In genomic region chr11:62209891-62210290, GRCm38 (mm10) we compare ENCODE assay signal across 30 mouse cellular contexts. TPM values are rescaled to one million over a fixed set of nuclear protein-coding genes. Genes with fewer than 3 reads are reported as not detected.
DNase-seq lines count a peak whose midpoint lies in the region; TF ChIP-seq lines count a peak whose summit lies in the region.
"Had no signal": no experiment of that assay in that cellular context is flagged by ENCODE, and none has a peak within 500 bp of the region (broad histone marks: within the 10 kb centered on the region; RNA-seq: fewer than 3 reads in every experiment).

No protein-coding gene starts in this region.

- no peak for TF ChIP-seq POLR2A in bone marrow macrophage, adult 2 months (IDR thresholded peaks at IDR 0.05; ENCODE audit: borderline replicate concordance, low read depth, low read length)

- H3K27me3 ChIP-seq in heart, embryonic 10.5 days (ENCODE audit: insufficient read depth, poor library complexity, severe bottlenecking) = no peaks in the 10 kb centered on the region
- H3K27me3 ChIP-seq: CH12.LX; embryonic facial prominence, embryonic 12.5 days; forebrain, embryonic 12.5 days; hindbrain, embryonic 13.5 days; limb, embryonic 15.5 days; neural tube, embryonic 15.5 days; Patski had no signal

- no peaks in the 10 kb centered on the region for H3K9me3 ChIP-seq in heart, embryonic 10.5 days
- H3K9me3 ChIP-seq: embryonic facial prominence, embryonic 12.5 days; forebrain, embryonic 12.5 days; G1E; hindbrain, embryonic 13.5 days; limb, embryonic 15.5 days; neural tube, embryonic 15.5 days had no signal

- TF ChIP-seq CTCF in bone marrow macrophage, adult 2 months (IDR thresholded peaks at IDR 0.05; ENCODE audit: low read depth, low read length) = no peak

- no peak overlapping the region for H3K27ac ChIP-seq in heart, embryonic 10.5 days
- H3K27ac ChIP-seq in bone marrow macrophage, adult 2 months (ENCODE audit: insufficient read depth, low read depth, low read length) = peak overlapping the region; percentile 74
- H3K27ac ChIP-seq: embryonic facial prominence, embryonic 12.5 days; forebrain, embryonic 12.5 days; hindbrain, embryonic 13.5 days; kidney, postnatal 0 days; left cerebral cortex, adult 2 months; limb, embryonic 15.5 days; liver, embryonic 14.5 days; neural tube, embryonic 15.5 days had no signal

- H3K36me3 ChIP-seq in heart, embryonic 10.5 days = no peaks in the 10 kb centered on the region
- H3K36me3 ChIP-seq: limb, embryonic 15.5 days; neural tube, embryonic 15.5 days had no signal

- 47% methylated on average over 4 of the region's 4 CpGs for WGBS in heart, embryonic 10.5 days

- H3K4me1 ChIP-seq in heart, embryonic 10.5 days = no peaks in the 10 kb centered on the region
- peaks cover 7% of the 10 kb centered on the region for H3K4me1 ChIP-seq in bone marrow macrophage, adult 2 months (ENCODE audit: control insufficient read depth, insufficient read depth, low read length)
- H3K4me1 ChIP-seq: forebrain, embryonic 12.5 days; hindbrain, embryonic 13.5 days; limb, embryonic 15.5 days; neural tube, embryonic 15.5 days had no signal

- H3K4me3 ChIP-seq in heart, embryonic 10.5 days = no peak overlapping the region
- H3K4me3 ChIP-seq in bone marrow macrophage, adult 2 months (ENCODE audit: insufficient read depth, low read length) = no peak overlapping the region
- H3K4me3 ChIP-seq: embryonic facial prominence, embryonic 12.5 days; erythroblast, embryonic 14.5 days; forebrain, embryonic 12.5 days; hindbrain, embryonic 13.5 days; left cerebral cortex, adult 2 months; limb, embryonic 15.5 days; neural tube, embryonic 15.5 days had no signal

- DNase-seq in heart, embryonic 10.5 days (ENCODE audit: low spot score) = peak; percentile 58
- DNase-seq in heart, adult 9 months (ENCODE audit: low spot score in 2 of 2) = no peak
- peak; percentile 25 for DNase-seq in kidney, adult 8-10 months
- DNase-seq in kidney, postnatal 14 days = no peak
- peak; percentile 24 to 66 for DNase-seq in kidney, postnatal 25 days
- no peak for DNase-seq in layer of hippocampus, adult 18-20 months (ENCODE audit: low spot score in 2 of 2)
- DNase-seq: B cell, adult 2 months; cerebellum, adult 11-12 months; cerebellum, postnatal 14 days; gastrocnemius, postnatal 36 days; heart, postnatal 10 days; layer of hippocampus, adult 9-11 months; left cerebral cortex, postnatal 4 days; lung, embryonic 14.5 days; lung, postnatal 4 days; thymus, adult 18-20 months; thymus, postnatal 36 days had no signal

RNA-seq across cellular contexts. Expression of gene Adora2b, which starts 38.9 kb away (rescaled TPM):
- 0.79 and 1.7 TPM in 2 replicates for polyA plus RNA-seq in heart, embryonic 10.5 days (2016; fragmentation: Nextera tagmentation; extraction: Ambion mirVana)
- 1.4 and 2.3 TPM in 2 replicates for polyA plus RNA-seq in bone marrow macrophage, adult 2 months (2012; ENCODE audit: insufficient read depth, insufficient read length, missing spikeins)
- 1 to 10 TPM; 6.6 to 7.6 TPM for total RNA-seq in layer of hippocampus, adult 18-20 months (2021)

Comparison
In these comparisons a context has a peak if more than half of its experiments do, and no peak if none do; other contexts are left out.
1. DNase-seq: peak in heart, embryonic 10.5 days (single experiment), kidney, adult 8-10 months (2 of 2) and kidney, postnatal 25 days (2 of 2); none in heart, adult 9 months (0 of 2), kidney, postnatal 14 days (single experiment) and layer of hippocampus, adult 18-20 months (0 of 2).